Mouse (Mus musculus) bone marrow, adult 2 months (tissue): ENCODE results near the gene Il16.

Experiments used
- CTCF ChIP-seq: fragments of 200-500 bp; IDR thresholded peaks from 2 replicates; pipeline ENCODE4 v1.5.1; 2011; ENCODE audit warnings: low read length, control low read depth; ENCODE audit not compliant: control insufficient read depth, insufficient read depth
- POLR2A ChIP-seq: fragments of 200-500 bp; IDR thresholded peaks from 2 replicates; pipeline ENCODE4 v1.6.1; 2011; ENCODE audit warnings: low read depth, mild to moderate bottlenecking, control low read depth, low read length, borderline replicate concordance; ENCODE audit not compliant: control insufficient read depth

- TF ChIP-seq POLR2A (no peak), CTCF (no peak)
Measured at GRCm38 (mm10) chr7:83726936-83727632, 18.4 kb downstream of the Il16 start.
